Mouse (Mus musculus): ENCODE data around the gene 1700029F12Rik. TPM values are rescaled to one million over a fixed set of nuclear protein-coding genes. Genes with fewer than 3 reads are reported as not detected.
"Not testable (repeated sequence)": the region's sequence is repeated elsewhere in the genome, so short reads cannot be mapped to it uniquely, and the experiment has no call there.

Gene 1700029F12Rik
- polyA plus RNA-seq, 1 experiment from 2014 or later: not detected

- Histone ChIP-seq H3K9ac (ENCODE audit: low read depth, low read length) (no peak overlapping the region), H3K9me3 (ENCODE audit: control insufficient read depth, low read length) (no peaks in the 10 kb centered on the region), H3K4me1 (ENCODE audit: control insufficient read depth, insufficient read depth, low read depth, low read length) (no peaks in the 10 kb centered on the region), H3K4me2 (ENCODE audit: low read length) (no peak overlapping the region), H3K27me3 (replicated peaks; ENCODE audit: control insufficient read depth, insufficient read depth, low read length) (no peaks in the 10 kb centered on the region), H3K36me3 (ENCODE audit: control insufficient read depth, insufficient read depth, low read length) (no peaks in the 10 kb centered on the region), H3K4me3 (ENCODE audit: low read length) (no peak overlapping the region), H3K27ac (ENCODE audit: low read depth, low read length) (no peak overlapping the region)
- 12% methylated on average over 6 of the region's 6 CpGs for WGBS
- no peak for ATAC-seq
Measured at GRCm38 (mm10) chr13:97067691-97068090, 33.5 kb upstream of the 1700029F12Rik start.

- no peak within 1 kb of the TSS for H3K4me2 ChIP-seq (ENCODE audit: low read length)
- WGBS: 38% methylated on average over 15 of the region's 15 CpGs
- H3K27ac ChIP-seq (ENCODE audit: low read depth, low read length): no peak within 1 kb of the TSS
- no peaks in the 10 kb centered on the region for H3K9me3 ChIP-seq (ENCODE audit: control insufficient read depth, low read length)
- ATAC-seq: no peak
- H3K27me3 ChIP-seq (replicated peaks; ENCODE audit: control insufficient read depth, insufficient read depth, low read length): no peaks in the 10 kb centered on the region
- no peaks in the 10 kb centered on the region for H3K4me1 ChIP-seq (ENCODE audit: control insufficient read depth, insufficient read depth, low read depth, low read length)
- no peaks in the 10 kb centered on the region for H3K36me3 ChIP-seq (ENCODE audit: control insufficient read depth, insufficient read depth, low read length)
- no peak within 1 kb of the TSS for H3K9ac ChIP-seq (ENCODE audit: low read depth, low read length)
- no peak within 1 kb of the TSS for H3K4me3 ChIP-seq (ENCODE audit: low read length)
Measured at GRCm38 (mm10) chr13:97066649-97067550, 32.7 kb upstream of the 1700029F12Rik start, which contains the start of gene Fam169a. TSS of gene Fam169a (plus strand) at chr13:97067286.

- H3K4me1 ChIP-seq (ENCODE audit: control insufficient read depth, insufficient read depth, low read depth, low read length); H3K36me3 ChIP-seq (ENCODE audit: control insufficient read depth, insufficient read depth, low read length); H3K9me3 ChIP-seq (ENCODE audit: control insufficient read depth, low read length); H3K9ac ChIP-seq (ENCODE audit: low read depth, low read length); H3K27ac ChIP-seq (ENCODE audit: low read depth, low read length); H3K27me3 ChIP-seq (replicated peaks; ENCODE audit: control insufficient read depth, insufficient read depth, low read length); ATAC-seq; H3K4me3 ChIP-seq (ENCODE audit: low read length): not testable (repeated sequence)
- WGBS: 37% methylated on average over 18 of the region's 18 CpGs
- H3K4me2 ChIP-seq (ENCODE audit: low read length): peak overlapping the region; percentile 17; the same call in 1 of the 2 replicates
Measured at GRCm38 (mm10) chr13:97064844-97065621, 30.9 kb upstream of the 1700029F12Rik start.

GRCm38 (mm10) chr13:97064413-97064812, 30.3 kb upstream of the 1700029F12Rik start:
- Histone ChIP-seq H3K4me1 (ENCODE audit: control insufficient read depth, insufficient read depth, low read depth, low read length) (no peaks in the 10 kb centered on the region), H3K27me3 (replicated peaks; ENCODE audit: control insufficient read depth, insufficient read depth, low read length) (no peaks in the 10 kb centered on the region), H3K4me3 (ENCODE audit: low read length) (no peak overlapping the region), H3K9me3 (ENCODE audit: control insufficient read depth, low read length) (no peaks in the 10 kb centered on the region), H3K9ac (ENCODE audit: low read depth, low read length) (no peak overlapping the region), H3K4me2 (ENCODE audit: low read length) (peak overlapping the region; percentile 17; the same call in 1 of the 2 replicates), H3K36me3 (ENCODE audit: control insufficient read depth, insufficient read depth, low read length) (no peaks in the 10 kb centered on the region), H3K27ac (ENCODE audit: low read depth, low read length) (no peak overlapping the region)
- WGBS: 45% methylated on average over 3 of the region's 3 CpGs
- ATAC-seq: no peak

- H3K4me1 ChIP-seq (ENCODE audit: control insufficient read depth, insufficient read depth, low read depth, low read length): no peaks in the 10 kb centered on the region
- H3K36me3 ChIP-seq (ENCODE audit: control insufficient read depth, insufficient read depth, low read length): no peaks in the 10 kb centered on the region
- H3K4me3 ChIP-seq (ENCODE audit: low read length): no peak overlapping the region
- no peak overlapping the region for H3K27ac ChIP-seq (ENCODE audit: low read depth, low read length)
- H3K4me2 ChIP-seq (ENCODE audit: low read length): no peak overlapping the region
- H3K9ac ChIP-seq (ENCODE audit: low read depth, low read length): no peak overlapping the region
- no peaks in the 10 kb centered on the region for H3K27me3 ChIP-seq (replicated peaks; ENCODE audit: control insufficient read depth, insufficient read depth, low read length)
- H3K9me3 ChIP-seq (ENCODE audit: control insufficient read depth, low read length): no peaks in the 10 kb centered on the region
- WGBS: 87% methylated on average over 2 of the region's 2 CpGs
- no peak for ATAC-seq
Measured at GRCm38 (mm10) chr13:97063431-97063830, 29.3 kb upstream of the 1700029F12Rik start.

- H3K9me3 ChIP-seq (ENCODE audit: control insufficient read depth, low read length): no peaks in the 10 kb centered on the region
- H3K4me3 ChIP-seq (ENCODE audit: low read length): no peak overlapping the region
- no peak overlapping the region for H3K4me2 ChIP-seq (ENCODE audit: low read length)
- H3K9ac ChIP-seq (ENCODE audit: low read depth, low read length): no peak overlapping the region
- H3K27ac ChIP-seq (ENCODE audit: low read depth, low read length): no peak overlapping the region
- H3K27me3 ChIP-seq (replicated peaks; ENCODE audit: control insufficient read depth, insufficient read depth, low read length): no peaks in the 10 kb centered on the region
- H3K4me1 ChIP-seq (ENCODE audit: control insufficient read depth, insufficient read depth, low read depth, low read length): no peaks in the 10 kb centered on the region
- H3K36me3 ChIP-seq (ENCODE audit: control insufficient read depth, insufficient read depth, low read length): no peaks in the 10 kb centered on the region
- WGBS: 84% methylated on average over 3 of the region's 3 CpGs
- no peak for ATAC-seq
Measured at GRCm38 (mm10) chr13:97062151-97062550, 28.0 kb upstream of the 1700029F12Rik start.

GRCm38 (mm10) chr13:97060331-97060730, 26.2 kb upstream of the 1700029F12Rik start:
- H3K9ac ChIP-seq (ENCODE audit: low read depth, low read length): no peak overlapping the region
- no peaks in the 10 kb centered on the region for H3K4me1 ChIP-seq (ENCODE audit: control insufficient read depth, insufficient read depth, low read depth, low read length)
- no peaks in the 10 kb centered on the region for H3K9me3 ChIP-seq (ENCODE audit: control insufficient read depth, low read length)
- H3K27ac ChIP-seq (ENCODE audit: low read depth, low read length): no peak overlapping the region
- no peak overlapping the region for H3K4me2 ChIP-seq (ENCODE audit: low read length)
- no peaks in the 10 kb centered on the region for H3K27me3 ChIP-seq (replicated peaks; ENCODE audit: control insufficient read depth, insufficient read depth, low read length)
- H3K36me3 ChIP-seq (ENCODE audit: control insufficient read depth, insufficient read depth, low read length): no peaks in the 10 kb centered on the region
- H3K4me3 ChIP-seq (ENCODE audit: low read length): no peak overlapping the region
- WGBS: 52% methylated on average over 6 of the region's 8 CpGs
- no peak for ATAC-seq

GRCm38 (mm10) chr13:97059746-97060145, 25.6 kb upstream of the 1700029F12Rik start:
- Histone ChIP-seq H3K9me3 (ENCODE audit: control insufficient read depth, low read length) (no peaks in the 10 kb centered on the region), H3K4me1 (ENCODE audit: control insufficient read depth, insufficient read depth, low read depth, low read length) (no peaks in the 10 kb centered on the region), H3K36me3 (ENCODE audit: control insufficient read depth, insufficient read depth, low read length) (no peaks in the 10 kb centered on the region), H3K27ac (ENCODE audit: low read depth, low read length) (no peak overlapping the region), H3K4me3 (ENCODE audit: low read length) (no peak overlapping the region), H3K4me2 (ENCODE audit: low read length) (no peak overlapping the region), H3K27me3 (replicated peaks; ENCODE audit: control insufficient read depth, insufficient read depth, low read length) (no peaks in the 10 kb centered on the region), H3K9ac (ENCODE audit: low read depth, low read length) (no peak overlapping the region)
- WGBS: 91% methylated on average over 6 of the region's 6 CpGs
- ATAC-seq: no peak

- WGBS: 52% methylated on average over 4 of the region's 4 CpGs
- no peak for ATAC-seq
Measured at GRCm38 (mm10) chr13:97057817-97058216, 23.7 kb upstream of the 1700029F12Rik start.

More at GRCm38 (mm10) chr13:97057817-97058216, 23.7 kb upstream of the 1700029F12Rik start:
- Histone ChIP-seq H3K27ac (ENCODE audit: low read depth, low read length) (no peak overlapping the region), H3K36me3 (ENCODE audit: control insufficient read depth, insufficient read depth, low read length) (no peaks in the 10 kb centered on the region), H3K9ac (ENCODE audit: low read depth, low read length) (no peak overlapping the region), H3K9me3 (ENCODE audit: control insufficient read depth, low read length) (no peaks in the 10 kb centered on the region), H3K27me3 (replicated peaks; ENCODE audit: control insufficient read depth, insufficient read depth, low read length) (no peaks in the 10 kb centered on the region), H3K4me2 (ENCODE audit: low read length) (no peak overlapping the region), H3K4me1 (ENCODE audit: control insufficient read depth, insufficient read depth, low read depth, low read length) (no peaks in the 10 kb centered on the region; the same call in 1 of the 2 replicates), H3K4me3 (ENCODE audit: low read length) (no peak overlapping the region)
